Mouse (Mus musculus) liver, adult 2 months (tissue): ENCODE results near the gene Sel1l3.

Experiments used
- CTCF ChIP-seq: fragments of 200-500 bp; IDR thresholded peaks from 2 replicates; pipeline ENCODE4 v1.5.1; 2011; ENCODE audit warnings: low read depth, low read length, control low read depth
- POLR2A ChIP-seq: fragments of 200-500 bp; IDR thresholded peaks from 2 replicates; pipeline ENCODE4 v1.6.1; 2011; ENCODE audit warnings: low read length, control low read depth; ENCODE audit not compliant: insufficient read depth; ENCODE audit errors: extremely low read depth

GRCm38 (mm10) chr5:53259894-53260293, 46.2 kb upstream of the Sel1l3 start:
- no peak for TF ChIP-seq CTCF
- no peak for TF ChIP-seq POLR2A
